Mouse (Mus musculus) heart, embryonic 16.5 days (tissue): ENCODE measurements around the gene Klrd1. TPM values are rescaled to one million over a fixed set of nuclear protein-coding genes. Genes with fewer than 3 reads are reported as not detected.

Experiments used
- ATAC-seq: fragments of 200-750 bp; cut with Nextera tagmentation; replicated peaks from 2 replicates; pipeline ENCODE4 v1.8.0; 2017; ENCODE audit warnings: moderate number of reproducible peaks; ENCODE audit not compliant: insufficient read depth, low FRiP score; ENCODE audit errors: extremely low read depth
- H3K27ac ChIP-seq: fragments of 300-500 bp; sonication (generic); 2 replicates; pipeline ENCODE4 v1.5.1; 2014; ENCODE audit warnings: mild to moderate bottlenecking, low read length, control low read depth, moderate library complexity
- H3K27me3 ChIP-seq: fragments of 300-500 bp; sonication (generic); 2 replicates; pipeline ENCODE4 v1.6.1; 2014; ENCODE audit warnings: low read length, mixed read lengths; ENCODE audit not compliant: control insufficient read depth, insufficient read depth
- H3K36me3 ChIP-seq: fragments of 300-500 bp; sonication (generic); 2 replicates; pipeline ENCODE4 v1.6.1; 2014; ENCODE audit not compliant: control insufficient read depth, insufficient read depth
- H3K4me1 ChIP-seq: fragments of 300-500 bp; sonication (generic); 2 replicates; pipeline ENCODE4 v1.6.1; 2014; ENCODE audit warnings: low read length, mixed read lengths; ENCODE audit not compliant: control insufficient read depth, insufficient read depth
- H3K4me2 ChIP-seq: fragments of 300-500 bp; sonication (generic); 2 replicates; pipeline ENCODE4 v1.6.1; 2014; ENCODE audit warnings: low read depth, mild to moderate bottlenecking, control low read depth, low read length
- H3K4me3 ChIP-seq: fragments of 300-500 bp; sonication (generic); 2 replicates; pipeline ENCODE4 v1.5.1; 2014; ENCODE audit warnings: mild to moderate bottlenecking, control low read depth, low read length
- H3K9ac ChIP-seq: fragments of 300-500 bp; sonication (generic); 2 replicates; pipeline ENCODE4 v1.6.1; 2014; ENCODE audit warnings: low read length, control low read depth
- H3K9me3 ChIP-seq: fragments of 300-500 bp; sonication (generic); replicated peaks from 2 replicates; pipeline ENCODE4 v1.6.1; 2016; ENCODE audit warnings: low read length; ENCODE audit not compliant: control insufficient read depth
- WGBS: fragments of 180-500 bp; shearing (Covaris S2); extraction: QIAGEN DNeasy Blood & Tissue Kit; methylation state at CpG from one replicate; pipeline ENCODE4 v1.1.7; 2014; 5-methylcytosine and 5-hydroxymethylcytosine counted together
- polyA plus RNA-seq: library from polyadenylated mRNA; unstranded; fragments of >200 nt; fragmentation: Nextera tagmentation; extraction: Ambion mirVana; gene quantifications from 2 replicates; pipeline ENCODE4 v1.2.1, GENCODE M21; 2015

Klrd1 gene
- 1.0 and 2.6 TPM in 2 replicates for polyA plus RNA-seq

DNA sequence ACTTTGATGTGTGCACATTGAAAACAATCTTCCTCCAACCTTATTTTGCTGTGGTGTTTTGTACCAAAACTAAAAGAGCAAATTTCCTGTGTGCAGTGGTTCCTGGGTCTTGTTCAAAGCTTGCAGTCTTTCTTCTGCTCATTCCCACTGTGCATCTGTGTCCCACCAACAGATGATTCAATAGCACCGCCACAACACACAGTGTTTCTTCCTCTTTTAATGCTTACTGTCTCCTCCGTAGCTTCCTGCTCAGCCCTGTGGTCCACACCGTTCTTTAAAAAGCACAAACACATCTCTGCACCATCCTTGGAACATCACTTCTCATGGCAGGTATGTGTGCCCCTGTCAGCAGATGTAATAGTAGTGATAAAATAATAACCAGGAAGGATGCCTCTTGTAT is at the start of gene Klrd1:
Gene Klrd1 (plus strand): TSS at position 275 of the 400 bp plus-strand sequence.
- ATAC-seq: no peak
- 63% methylated on average over 3 of the region's 3 CpGs for WGBS
- Histone ChIP-seq H3K9me3 (no peaks in the 10 kb centered on the region), H3K4me3 (no peak within 1 kb of the TSS), H3K27me3 (no peaks in the 10 kb centered on the region), H3K4me2 (no peak within 1 kb of the TSS), H3K4me1 (no peaks in the 10 kb centered on the region), H3K36me3 (no peaks in the 10 kb centered on the region), H3K27ac (no peak within 1 kb of the TSS), H3K9ac (no peak within 1 kb of the TSS)

DNA sequence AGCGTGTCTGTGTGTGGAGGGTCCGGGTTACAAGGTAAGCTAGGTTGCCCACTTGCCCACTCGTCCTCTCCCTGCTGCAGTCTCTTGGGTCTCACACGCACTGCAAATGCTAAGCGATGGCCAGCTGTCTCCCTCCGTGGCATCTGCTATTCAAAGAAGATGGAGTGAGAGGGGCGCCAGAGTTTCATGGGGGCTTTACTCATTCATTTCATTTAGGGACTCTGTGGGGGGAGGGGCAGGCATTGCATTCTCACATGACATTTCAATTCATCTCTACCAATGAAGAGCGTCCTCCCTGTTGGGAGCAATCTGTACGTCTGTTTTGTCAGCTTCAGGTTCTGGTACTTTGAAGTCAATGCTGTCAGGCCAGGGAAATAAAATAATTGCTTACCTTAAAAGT is 49.7 kb upstream of the Klrd1 start:
- Histone ChIP-seq H3K27me3 (no peaks in the 10 kb centered on the region), H3K36me3 (peaks cover 39% of the 10 kb centered on the region), H3K4me3 (no peak overlapping the region), H3K9ac (no peak overlapping the region), H3K9me3 (no peaks in the 10 kb centered on the region), H3K4me2 (no peak overlapping the region), H3K27ac (no peak overlapping the region), H3K4me1 (peaks cover 5% of the 10 kb centered on the region)
- WGBS: 82% methylated on average over 9 of the region's 9 CpGs
- no peak for ATAC-seq

- Histone ChIP-seq H3K36me3 (peaks cover 39% of the 10 kb centered on the region), H3K4me2 (no peak overlapping the region), H3K4me3 (no peak overlapping the region), H3K9me3 (no peaks in the 10 kb centered on the region), H3K27me3 (no peaks in the 10 kb centered on the region), H3K27ac (no peak overlapping the region), H3K9ac (no peak overlapping the region), H3K4me1 (peaks cover 5% of the 10 kb centered on the region)
- ATAC-seq: no peak
- WGBS: 88% methylated on average over 3 of the region's 3 CpGs
Observed at GRCm38 (mm10) chr6:129542540-129542939, 49.0 kb upstream of the Klrd1 start.

DNA sequence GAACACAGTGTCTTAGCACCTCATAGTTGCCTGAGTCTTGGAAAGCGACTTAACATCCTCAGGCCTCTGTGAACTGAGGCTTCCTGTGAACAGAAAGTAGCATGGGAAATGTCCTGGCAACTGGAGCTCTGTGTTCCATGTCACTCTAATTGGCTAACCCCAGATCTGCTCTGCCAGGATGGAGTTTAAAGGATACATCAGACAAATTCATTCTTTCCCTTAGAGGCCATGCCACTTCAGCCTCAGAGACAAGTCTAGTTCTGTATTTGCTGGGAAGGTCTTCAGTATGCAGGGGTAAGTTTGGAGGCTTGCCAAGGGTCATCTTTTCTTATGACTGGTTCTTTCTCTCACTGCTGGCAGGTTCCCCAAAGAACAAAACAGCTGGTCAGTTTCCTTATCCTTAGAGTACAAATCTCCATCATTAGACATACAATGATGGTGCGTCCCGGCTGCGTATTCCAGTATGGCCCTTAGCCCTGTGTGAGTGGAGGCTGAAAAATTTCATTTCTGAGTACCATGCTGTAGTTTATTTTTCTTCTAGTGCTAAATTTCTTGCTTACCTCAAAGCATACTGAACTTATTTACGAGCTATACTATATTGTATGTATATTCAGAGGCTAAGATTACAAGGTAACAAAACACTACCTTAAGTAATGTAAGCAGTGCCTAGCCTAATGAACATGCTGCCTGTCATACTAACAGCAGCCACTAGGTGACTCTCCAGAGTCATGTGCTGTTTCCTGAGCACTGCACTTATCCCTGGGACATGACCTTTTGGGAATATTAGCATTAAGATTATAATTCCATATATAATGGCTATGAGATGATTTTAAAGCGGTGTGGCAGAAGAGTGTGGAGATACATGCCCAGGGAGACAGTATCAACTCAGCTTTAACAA is 47.6 kb upstream of the Klrd1 start:
- H3K4me1 ChIP-seq: peaks cover 5% of the 10 kb centered on the region
- WGBS: 52% methylated on average over 6 of the region's 6 CpGs
- H3K27me3 ChIP-seq: no peaks in the 10 kb centered on the region
- peak overlapping the region; percentile 37; the same call in 1 of the 2 replicates for H3K27ac ChIP-seq
- H3K4me2 ChIP-seq: no peak overlapping the region
- H3K9ac ChIP-seq: no peak overlapping the region
- no peaks in the 10 kb centered on the region for H3K9me3 ChIP-seq
- no peak for ATAC-seq
- no peak overlapping the region for H3K4me3 ChIP-seq
- H3K36me3 ChIP-seq: peaks cover 29% of the 10 kb centered on the region

GRCm38 (mm10) chr6:129547277-129547676 is 44.3 kb upstream of the Klrd1 start:
- no peaks in the 10 kb centered on the region for H3K9me3 ChIP-seq
- peaks cover 3% of the 10 kb centered on the region; the same call in 1 of the 2 replicates for H3K36me3 ChIP-seq
- H3K4me1 ChIP-seq: peaks cover 5% of the 10 kb centered on the region
- H3K4me3 ChIP-seq: no peak overlapping the region
- no peak for ATAC-seq
- no peaks in the 10 kb centered on the region; the same call in 1 of the 2 replicates for H3K27me3 ChIP-seq
- H3K27ac ChIP-seq: no peak overlapping the region
- 75% methylated on average over 2 of the region's 2 CpGs for WGBS
- no peak overlapping the region for H3K9ac ChIP-seq
- H3K4me2 ChIP-seq: no peak overlapping the region

DNA sequence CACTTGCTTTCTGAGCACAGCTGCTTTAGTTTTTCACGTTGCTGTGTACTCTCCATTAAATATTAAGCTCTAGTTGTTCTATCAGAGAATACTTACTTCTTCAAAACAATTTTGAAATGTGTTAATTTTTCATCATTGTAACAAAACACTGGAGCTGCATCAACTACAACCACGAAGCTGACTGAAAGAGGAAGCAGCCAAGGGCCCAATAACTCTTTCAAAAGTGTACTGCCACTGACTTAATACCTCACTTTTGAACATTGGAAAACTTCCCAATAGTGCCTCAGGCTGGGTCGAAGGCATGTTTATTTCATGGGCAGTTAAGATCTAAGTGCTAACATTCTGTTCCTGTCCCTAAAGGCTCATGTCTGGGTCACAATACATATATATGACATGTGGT is 43.6 kb upstream of the Klrd1 start:
- ATAC-seq: no peak
- Histone ChIP-seq H3K27me3 (no peaks in the 10 kb centered on the region; the same call in 1 of the 2 replicates), H3K9ac (no peak overlapping the region), H3K9me3 (no peaks in the 10 kb centered on the region), H3K36me3 (no peaks in the 10 kb centered on the region), H3K4me2 (no peak overlapping the region), H3K4me3 (no peak overlapping the region), H3K4me1 (peaks cover 5% of the 10 kb centered on the region), H3K27ac (no peak overlapping the region)
- 73% methylated on average over 3 of the region's 3 CpGs for WGBS

DNA sequence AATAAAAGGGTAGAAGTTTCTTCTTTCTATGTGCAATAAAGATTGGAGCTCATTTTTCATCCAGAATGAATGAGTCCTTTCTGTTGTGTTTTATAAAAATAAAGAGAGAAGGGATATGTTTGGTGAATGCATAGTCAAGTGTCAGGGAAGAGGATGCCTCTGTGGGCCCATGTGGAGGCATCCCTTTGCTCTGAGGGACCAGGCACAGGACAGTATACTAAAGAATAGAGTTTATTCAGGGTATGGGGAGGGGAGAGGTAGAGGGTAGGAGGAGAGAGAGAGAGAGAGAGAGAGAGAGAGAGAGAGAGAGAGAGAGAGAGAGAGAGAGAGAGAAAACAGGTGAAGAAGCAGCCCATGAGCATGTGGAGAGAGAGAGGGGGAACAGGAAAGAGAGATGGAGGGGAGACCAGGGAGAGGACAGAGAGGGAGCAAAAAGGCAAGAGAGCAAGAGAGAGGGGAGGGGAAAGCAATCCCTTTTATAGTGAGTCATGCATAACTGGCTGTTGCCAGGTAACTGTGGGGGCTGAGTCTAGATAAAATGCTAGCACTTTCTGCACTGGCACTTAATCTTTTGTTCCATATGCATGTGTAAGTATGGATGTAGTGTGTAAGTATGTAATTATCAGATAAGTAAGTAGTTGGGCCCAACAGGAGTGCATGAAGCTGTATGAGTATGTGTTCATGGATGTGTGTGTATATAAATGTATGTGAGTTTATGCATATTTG is 34.1 kb upstream of the Klrd1 start:
- no peaks in the 10 kb centered on the region for H3K36me3 ChIP-seq
- H3K4me1 ChIP-seq: 0 out of 2 replicates have a peak, but pooled peaks cover 2% of the 10 kb centered on the region
- H3K9ac ChIP-seq: no peak overlapping the region
- H3K9me3 ChIP-seq: no peaks in the 10 kb centered on the region
- H3K27ac ChIP-seq: no peak overlapping the region
- H3K4me3 ChIP-seq: no peak overlapping the region
- ATAC-seq: no peak
- no peak overlapping the region for H3K4me2 ChIP-seq
- H3K27me3 ChIP-seq: no peaks in the 10 kb centered on the region

- WGBS: 16% methylated on average over 12 of the region's 12 CpGs
- no peaks in the 10 kb centered on the region for H3K9me3 ChIP-seq
- H3K9ac ChIP-seq: no peak overlapping the region
- no peaks in the 10 kb centered on the region for H3K27me3 ChIP-seq
- H3K4me1 ChIP-seq: 0 out of 2 replicates have a peak, but pooled peaks cover 2% of the 10 kb centered on the region
- no peaks in the 10 kb centered on the region for H3K36me3 ChIP-seq
- H3K4me3 ChIP-seq: no peak overlapping the region
- 0 out of 2 replicates have a peak, but pooled peaks have one; percentile 52 for ATAC-seq
- no peak overlapping the region for H3K4me2 ChIP-seq
- no peak overlapping the region for H3K27ac ChIP-seq
Observed at GRCm38 (mm10) chr6:129558946-129559640, 32.5 kb upstream of the Klrd1 start.
